10 mouse cellular contexts compared by ENCODE assay signal in the genomic region with DNA sequence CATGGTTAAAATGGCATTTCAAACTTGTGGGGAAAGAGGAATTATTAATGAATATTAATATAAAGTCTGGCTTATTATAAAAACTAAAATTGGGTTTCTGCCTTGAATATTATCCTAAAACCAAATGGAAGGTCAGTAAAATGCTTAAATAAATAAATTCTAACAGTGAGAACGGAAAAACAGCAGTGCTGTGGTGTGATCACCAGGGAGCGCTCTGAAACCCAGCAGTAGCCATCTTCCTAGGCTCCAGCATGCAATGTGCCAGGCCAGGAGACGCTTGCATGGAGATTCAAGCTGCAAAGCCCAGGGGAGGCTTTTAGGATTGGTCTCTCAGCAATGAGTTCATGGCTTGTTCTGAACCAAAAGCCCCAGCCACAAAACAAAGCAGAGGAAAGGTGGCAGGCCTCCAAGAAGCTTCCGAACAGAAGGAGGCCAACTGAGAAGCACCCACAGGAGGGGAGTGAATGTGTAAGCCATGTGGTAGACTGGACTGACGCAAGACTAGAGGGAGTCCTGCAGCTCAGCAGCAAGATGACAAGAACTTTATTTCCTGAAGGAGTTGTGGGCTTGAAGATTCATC. TPM values are rescaled to one million over a fixed set of nuclear protein-coding genes. Genes with fewer than 3 reads are reported as not detected.
DNase-seq lines count a peak whose midpoint lies in the region; ATAC-seq and TF ChIP-seq lines count a peak whose summit lies in the region.
"Had no signal": no experiment of that assay in that cellular context is flagged by ENCODE, and none has a peak within 500 bp of the region (broad histone marks: within the 10 kb centered on the region; RNA-seq: fewer than 3 reads in every experiment).

No protein-coding gene starts in this region.

- peaks cover 5% of the 10 kb centered on the region; the same call in 1 of the 2 replicates for H3K4me1 ChIP-seq in E14TG2a.4 (replicated peaks; ENCODE audit: low read depth, low read length)
- H3K4me1 ChIP-seq: neural tube, embryonic 12.5 days had no signal

- DNase-seq in frontal cortex, postnatal 36 days (ENCODE audit: low spot score in 2 of 2), result no peak
- peak; percentile 50 for DNase-seq in left cerebral cortex, postnatal 4 days
- no peak for DNase-seq in left cerebral cortex, adult 8-10 months (ENCODE audit: low spot score in 2 of 2)
- peak; percentile 40 for DNase-seq in gastrocnemius, adult 18-20 months (ENCODE audit: low spot score)

- H3K4me3 ChIP-seq in E14TG2a.4 (replicated peaks; ENCODE audit: low read length), result no peak overlapping the region
- H3K4me3 ChIP-seq: neural tube, embryonic 12.5 days had no signal

- H3K9me3 ChIP-seq in E14TG2a.4 (ENCODE audit: low read length), result no peaks in the 10 kb centered on the region
- H3K9me3 ChIP-seq: neural tube, embryonic 12.5 days had no signal

- H3K27me3 ChIP-seq in E14TG2a.4 (ENCODE audit: insufficient read depth, low read length), result no peaks in the 10 kb centered on the region
- H3K27me3 ChIP-seq: neural tube, embryonic 12.5 days had no signal

- peak; percentile 38 for TF ChIP-seq CTCF in E14TG2a.4 (conservative IDR thresholded peaks at IDR 0.05; ENCODE audit: low read length)

- intact Hi-C loops in left cerebral cortex, postnatal 4 days (cut with DNase I), result no loop called here

- ATAC-seq in frontal cortex, adult (ENCODE audit: low TSS enrichment), result peak; percentile 34; the same call in 1 of the 2 replicates
- ATAC-seq in megakaryocyte-erythroid progenitor cell, adult 5-6 weeks (replicated peaks; ENCODE audit: low FRiP score, low TSS enrichment, poor library complexity, severe bottlenecking), result no peak
- no peak for ATAC-seq in monocyte, adult 5-6 weeks (replicated peaks; ENCODE audit: insufficient number of reproducible peaks, low FRiP score, low TSS enrichment, poor library complexity, severe bottlenecking)

- no peaks in the 10 kb centered on the region for H3K36me3 ChIP-seq in E14TG2a.4 (ENCODE audit: insufficient read depth, low read length)
- H3K36me3 ChIP-seq: neural tube, embryonic 12.5 days had no signal

RNA-seq across cellular contexts. Expression of a gene that starts 52.3 kb away (rescaled TPM):
- total RNA-seq in left cerebral cortex, postnatal 4 days (2021), result 1 to 10 TPM; 8.3 to 8.8 TPM
- total RNA-seq in left cerebral cortex, adult 8-10 months (2022), result 1 to 10 TPM; 7.8 to 8.8 (median 8.0) TPM
- total RNA-seq in gastrocnemius, adult 18-20 months (2021), result 1 to 10 TPM; 1.5 to 3.1 TPM
- not detected in 2 replicates for total RNA-seq in megakaryocyte-erythroid progenitor cell, adult 5-6 weeks (2014; fragmentation: Nextera tagmentation)
- not detected in 2 replicates for total RNA-seq in megakaryocyte-erythroid progenitor cell, adult 5-6 weeks (2017)
- total RNA-seq in monocyte, adult 5-6 weeks (2017), result 0.21 TPM in 1 of 3 replicates, not detected in the others
- total RNA-seq: megakaryocyte progenitor cell, adult 5-6 weeks had no signal

Comparison
In these comparisons a context has a peak if more than half of its experiments do, and no peak if none do; other contexts are left out.
1. DNase-seq: peak in left cerebral cortex, postnatal 4 days (single experiment) and gastrocnemius, adult 18-20 months (single experiment); none in frontal cortex, postnatal 36 days (0 of 2) and left cerebral cortex, adult 8-10 months (0 of 2).